Mouse (Mus musculus): ENCODE data around the gene Gjb1. TPM values are rescaled to one million over a fixed set of nuclear protein-coding genes. Genes with fewer than 3 reads are reported as not detected.

Gjb1 gene
- polyA plus RNA-seq, 1 experiment, result not detected

GRCm38 (mm10) chrX:101419725-101420699 is 43.8 kb downstream of the Gjb1 start:
- Histone ChIP-seq H3K4me3 (ENCODE audit: insufficient read depth, poor library complexity, severe bottlenecking) (peak overlapping the region; percentile 60), H3ac (ENCODE audit: control insufficient read depth, insufficient read length, low read depth) (peak overlapping the region; percentile 82), H3K27me3 (ENCODE audit: control insufficient read depth, insufficient read depth, insufficient read length) (no peaks in the 10 kb centered on the region), H3K79me2 (ENCODE audit: control insufficient read depth, insufficient read depth) (peaks cover 14% of the 10 kb centered on the region), H3K79me3 (ENCODE audit: low read depth) (no peaks in the 10 kb centered on the region), H3K36me3 (ENCODE audit: control insufficient read depth, insufficient read depth) (no peaks in the 10 kb centered on the region)
- no peak for TF ChIP-seq FOSL1 (IDR thresholded peaks at IDR 0.05; ENCODE audit: insufficient read depth, low read length, poor library complexity, severe bottlenecking)
- no peak for TF ChIP-seq MYOG (IDR thresholded peaks at IDR 0.05; ENCODE audit: control insufficient read depth, extremely low read depth, insufficient read length)
- TF ChIP-seq CEBPB (IDR thresholded peaks at IDR 0.05; ENCODE audit: low read depth), result no peak
- no peak for TF ChIP-seq MYOD1 (IDR thresholded peaks at IDR 0.05; ENCODE audit: control insufficient read depth, insufficient read length, low read depth)
- no peak for TF ChIP-seq CTCF (IDR thresholded peaks at IDR 0.05; ENCODE audit: control insufficient read depth, insufficient read depth, insufficient read length)
- no peak for TF ChIP-seq MAX (IDR thresholded peaks at IDR 0.05)
- no peak for TF ChIP-seq USF1 (IDR thresholded peaks at IDR 0.05; ENCODE audit: low read depth)

DNA sequence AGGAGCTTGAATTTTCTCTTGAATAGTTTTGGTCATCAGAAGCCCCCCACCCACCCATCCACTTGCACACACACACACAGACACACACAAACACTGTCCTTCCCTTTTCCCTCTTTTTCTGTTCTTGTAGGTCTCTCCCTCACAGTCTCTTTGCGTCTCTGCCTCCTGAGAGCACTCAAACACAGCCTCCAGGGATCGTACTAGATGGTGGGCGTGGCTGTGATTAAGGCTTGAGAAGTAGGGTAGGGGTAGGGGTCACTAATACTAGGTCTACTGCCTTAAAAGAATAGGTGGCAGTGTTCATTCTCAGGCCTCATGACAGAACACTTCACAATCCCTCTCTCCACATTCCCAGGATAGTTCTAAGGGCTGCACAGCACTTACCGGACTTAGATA is 44.5 kb downstream of the Gjb1 start, which contains the start of gene Zmym3:
Gene Zmym3, minus strand, starts transcription at position 150 of the 396 bp plus-strand sequence.
- H3K79me3 ChIP-seq (ENCODE audit: low read depth), result no peaks in the 10 kb centered on the region
- no peaks in the 10 kb centered on the region for H3K36me3 ChIP-seq (ENCODE audit: control insufficient read depth, insufficient read depth)
- no peaks in the 10 kb centered on the region for H3K27me3 ChIP-seq (ENCODE audit: control insufficient read depth, insufficient read depth, insufficient read length)
- H3K4me3 ChIP-seq (ENCODE audit: insufficient read depth, poor library complexity, severe bottlenecking), result peak within 1 kb of the TSS; percentile 60
- no peak for TF ChIP-seq USF1 (IDR thresholded peaks at IDR 0.05; ENCODE audit: low read depth)
- no peak for TF ChIP-seq MYOG (IDR thresholded peaks at IDR 0.05; ENCODE audit: control insufficient read depth, extremely low read depth, insufficient read length)
- no peak for TF ChIP-seq MAX (IDR thresholded peaks at IDR 0.05)
- TF ChIP-seq MYOD1 (IDR thresholded peaks at IDR 0.05; ENCODE audit: control insufficient read depth, insufficient read length, low read depth), result no peak
- TF ChIP-seq CTCF (IDR thresholded peaks at IDR 0.05; ENCODE audit: control insufficient read depth, insufficient read depth, insufficient read length), result no peak
- no peak for TF ChIP-seq FOSL1 (IDR thresholded peaks at IDR 0.05; ENCODE audit: insufficient read depth, low read length, poor library complexity, severe bottlenecking)
- TF ChIP-seq CEBPB (IDR thresholded peaks at IDR 0.05; ENCODE audit: low read depth), result no peak
- H3K79me2 ChIP-seq (ENCODE audit: control insufficient read depth, insufficient read depth), result peaks cover 14% of the 10 kb centered on the region
- peak within 1 kb of the TSS; percentile 51 for H3ac ChIP-seq (ENCODE audit: control insufficient read depth, insufficient read length, low read depth)

GRCm38 (mm10) chrX:101423462-101423861 is 47.3 kb downstream of the Gjb1 start:
- H3K36me3 ChIP-seq (ENCODE audit: control insufficient read depth, insufficient read depth), result no peaks in the 10 kb centered on the region
- H3ac ChIP-seq (ENCODE audit: control insufficient read depth, insufficient read length, low read depth), result no peak overlapping the region
- TF ChIP-seq CEBPB (IDR thresholded peaks at IDR 0.05; ENCODE audit: low read depth) (no peak), MYOD1 (IDR thresholded peaks at IDR 0.05; ENCODE audit: control insufficient read depth, insufficient read length, low read depth) (no peak), USF1 (IDR thresholded peaks at IDR 0.05; ENCODE audit: low read depth) (no peak), MYOG (IDR thresholded peaks at IDR 0.05; ENCODE audit: control insufficient read depth, extremely low read depth, insufficient read length) (no peak), CTCF (IDR thresholded peaks at IDR 0.05; ENCODE audit: control insufficient read depth, insufficient read depth, insufficient read length) (no peak), FOSL1 (IDR thresholded peaks at IDR 0.05; ENCODE audit: insufficient read depth, low read length, poor library complexity, severe bottlenecking) (no peak), MAX (IDR thresholded peaks at IDR 0.05) (no peak)
- H3K27me3 ChIP-seq (ENCODE audit: control insufficient read depth, insufficient read depth, insufficient read length), result no peaks in the 10 kb centered on the region
- peaks cover 8% of the 10 kb centered on the region for H3K79me2 ChIP-seq (ENCODE audit: control insufficient read depth, insufficient read depth)
- no peak overlapping the region for H3K4me3 ChIP-seq (ENCODE audit: insufficient read depth, poor library complexity, severe bottlenecking)
- no peaks in the 10 kb centered on the region for H3K79me3 ChIP-seq (ENCODE audit: low read depth)

DNA sequence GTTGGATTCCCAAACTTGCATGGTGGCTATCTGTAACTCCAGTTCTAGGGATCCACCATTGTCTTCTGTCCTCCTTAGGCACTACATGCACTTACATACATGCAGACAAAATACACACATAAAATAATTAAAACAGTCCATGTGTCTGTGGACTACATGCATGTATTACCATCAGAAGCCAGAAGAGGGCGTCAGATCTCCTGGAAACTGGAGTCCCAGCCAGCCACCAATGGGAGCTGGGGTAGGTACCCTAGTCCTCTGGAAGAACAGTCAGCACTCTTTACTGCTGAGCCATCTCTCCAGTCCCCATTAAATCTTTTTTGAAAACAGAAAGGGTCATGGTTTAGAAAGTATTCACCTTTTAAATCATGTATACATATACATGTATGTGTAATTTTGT is 51.6 kb downstream of the Gjb1 start:
- Histone ChIP-seq H3K79me3 (ENCODE audit: low read depth) (peaks cover 30% of the 10 kb centered on the region), H3K36me3 (ENCODE audit: control insufficient read depth, insufficient read depth) (peaks cover 21% of the 10 kb centered on the region), H3ac (ENCODE audit: control insufficient read depth, insufficient read length, low read depth) (no peak overlapping the region), H3K79me2 (ENCODE audit: control insufficient read depth, insufficient read depth) (peaks cover 33% of the 10 kb centered on the region), H3K4me3 (ENCODE audit: insufficient read depth, poor library complexity, severe bottlenecking) (no peak overlapping the region), H3K27me3 (ENCODE audit: control insufficient read depth, insufficient read depth, insufficient read length) (no peaks in the 10 kb centered on the region)
- no peak for TF ChIP-seq CTCF (IDR thresholded peaks at IDR 0.05; ENCODE audit: control insufficient read depth, insufficient read depth, insufficient read length)
- TF ChIP-seq USF1 (IDR thresholded peaks at IDR 0.05; ENCODE audit: low read depth), result no peak
- no peak for TF ChIP-seq CEBPB (IDR thresholded peaks at IDR 0.05; ENCODE audit: low read depth)
- no peak for TF ChIP-seq MYOD1 (IDR thresholded peaks at IDR 0.05; ENCODE audit: control insufficient read depth, insufficient read length, low read depth)
- no peak for TF ChIP-seq MYOG (IDR thresholded peaks at IDR 0.05; ENCODE audit: control insufficient read depth, extremely low read depth, insufficient read length)
- TF ChIP-seq MAX (IDR thresholded peaks at IDR 0.05), result no peak
- TF ChIP-seq FOSL1 (IDR thresholded peaks at IDR 0.05; ENCODE audit: insufficient read depth, low read length, poor library complexity, severe bottlenecking), result no peak

DNA sequence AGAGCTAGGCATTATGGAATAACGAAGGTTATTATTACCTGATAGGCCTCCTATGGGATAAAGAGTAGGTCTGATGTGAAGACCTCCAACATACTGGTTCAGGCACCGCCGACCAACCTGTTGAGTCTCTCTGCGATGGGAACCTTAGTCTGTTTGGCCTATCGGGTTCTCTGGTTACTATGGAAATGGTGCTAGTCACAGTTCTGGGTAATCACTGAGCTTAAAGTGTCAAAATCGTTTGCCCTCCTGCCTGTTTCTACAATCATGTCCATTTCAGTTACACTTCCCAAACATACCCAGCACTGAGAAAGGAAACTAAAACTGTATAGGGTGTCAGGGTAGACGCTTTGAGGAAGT is 52.6 kb downstream of the Gjb1 start:
- Histone ChIP-seq H3K4me3 (ENCODE audit: insufficient read depth, poor library complexity, severe bottlenecking) (peak overlapping the region; percentile 37), H3K27me3 (ENCODE audit: control insufficient read depth, insufficient read depth, insufficient read length) (no peaks in the 10 kb centered on the region), H3K79me3 (ENCODE audit: low read depth) (peaks cover 40% of the 10 kb centered on the region), H3K79me2 (ENCODE audit: control insufficient read depth, insufficient read depth) (peaks cover 42% of the 10 kb centered on the region), H3K36me3 (ENCODE audit: control insufficient read depth, insufficient read depth) (peaks cover 22% of the 10 kb centered on the region), H3ac (ENCODE audit: control insufficient read depth, insufficient read length, low read depth) (peak overlapping the region; percentile 72)
- TF ChIP-seq MYOG (IDR thresholded peaks at IDR 0.05; ENCODE audit: control insufficient read depth, extremely low read depth, insufficient read length), result no peak
- TF ChIP-seq MYOD1 (IDR thresholded peaks at IDR 0.05; ENCODE audit: control insufficient read depth, insufficient read length, low read depth), result no peak
- no peak for TF ChIP-seq CEBPB (IDR thresholded peaks at IDR 0.05; ENCODE audit: low read depth)
- TF ChIP-seq USF1 (IDR thresholded peaks at IDR 0.05; ENCODE audit: low read depth), result no peak
- TF ChIP-seq MAX (IDR thresholded peaks at IDR 0.05), result no peak
- TF ChIP-seq CTCF (IDR thresholded peaks at IDR 0.05; ENCODE audit: control insufficient read depth, insufficient read depth, insufficient read length), result no peak
- TF ChIP-seq FOSL1 (IDR thresholded peaks at IDR 0.05; ENCODE audit: insufficient read depth, low read length, poor library complexity, severe bottlenecking), result no peak

Data from C2C12 (cell line).